Mouse (Mus musculus) megakaryocyte-erythroid progenitor cell, adult 5 weeks (primary cell): ENCODE results near the gene Olfr680-ps1. TPM values are rescaled to one million over a fixed set of nuclear protein-coding genes. Genes with fewer than 3 reads are reported as not detected.

Source experiments
- polyA plus RNA-seq: library from polyadenylated mRNA; stranded (reverse); fragments of >175 nt; gene quantifications from 2 replicates; pipeline ENCODE4 v1.2.3, GENCODE M21; 2012

The Olfr680-ps1 gene
- polyA plus RNA-seq = not detected in 2 replicates

DNA sequence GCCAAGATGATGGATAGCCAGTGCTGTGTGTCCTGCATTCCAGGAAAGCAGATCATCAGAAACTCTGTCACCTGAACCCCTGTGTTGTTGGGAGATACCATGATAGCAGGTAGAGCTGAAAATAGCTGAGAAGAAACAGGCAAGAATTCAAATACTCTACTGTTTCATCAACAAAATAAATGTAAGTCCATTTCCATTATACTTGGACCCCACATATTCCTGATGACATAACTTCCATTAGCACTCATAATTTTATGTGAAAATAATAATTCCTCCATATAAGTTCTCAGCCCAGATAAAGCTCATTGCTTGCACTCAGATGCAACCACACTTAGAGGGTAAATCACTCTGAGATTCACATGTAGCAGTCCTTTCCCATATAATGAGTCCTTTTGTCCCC, at the start of gene Olfr680-ps1:
TSS of gene Olfr680-ps1 (minus strand) at position 101 of the 400 bp plus-strand sequence.

DNA sequence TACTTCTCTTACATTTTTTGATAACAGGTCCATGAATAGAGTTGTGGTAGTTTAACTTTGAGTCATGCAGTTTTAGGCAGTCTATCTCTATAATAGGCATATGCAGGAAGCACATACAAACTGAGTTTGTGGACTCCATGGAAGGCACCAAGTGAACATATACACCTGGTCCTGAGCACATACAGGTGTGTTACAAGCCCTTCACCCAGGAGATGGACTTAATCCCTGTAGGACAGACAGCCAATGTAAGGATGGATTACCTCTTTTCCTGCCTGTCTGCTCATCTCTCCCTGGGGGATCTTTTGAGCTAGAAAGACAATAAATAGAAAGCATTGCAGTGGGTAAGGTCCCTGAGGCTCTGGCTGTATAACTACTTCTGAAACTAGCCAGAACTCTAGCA, 23.9 kb upstream of the Olfr680-ps1 start, which contains the start of gene Olfr681:
TSS of gene Olfr681 (plus strand) at position 301 of the 400 bp plus-strand sequence.

GRCm38 (mm10) chr7:105080905-105081304, 11.7 kb downstream of the Olfr680-ps1 start, which contains the start of gene Olfr679:
Gene Olfr679 (plus strand): TSS chr7:105081205.

GRCm38 (mm10) chr7:105064175-105064574, 28.4 kb downstream of the Olfr680-ps1 start, which contains the start of gene Olfr678:
Gene Olfr678 (plus strand): TSS chr7:105064475.

Other genes starting within 250 kb of the Olfr680-ps1 start
- gene Usp17la, start 235.8 kb downstream of the Olfr680-ps1 start, polyA plus RNA-seq = 0.03 and 0.09 TPM in 2 replicates
- gene Olfr665, start 214.8 kb downstream of the Olfr680-ps1 start, polyA plus RNA-seq = not detected in 2 replicates
- gene Olfr666, start 196.9 kb downstream of the Olfr680-ps1 start, polyA plus RNA-seq = not detected in 2 replicates
- not detected in 2 replicates for gene Olfr667, start 171.3 kb downstream of the Olfr680-ps1 start, polyA plus RNA-seq
- not detected in 2 replicates for gene Olfr668, start 164.8 kb downstream of the Olfr680-ps1 start, polyA plus RNA-seq
- not detected in 2 replicates for gene Olfr669, start 158.6 kb downstream of the Olfr680-ps1 start, polyA plus RNA-seq
- not detected in 2 replicates for gene Olfr670, start 130.2 kb downstream of the Olfr680-ps1 start, polyA plus RNA-seq
- gene Olfr671, start 113.7 kb downstream of the Olfr680-ps1 start, polyA plus RNA-seq = 0.02 TPM in 1 of 2 replicates, not detected in the other
- not detected in 2 replicates for gene Olfr672, start 90.8 kb downstream of the Olfr680-ps1 start, polyA plus RNA-seq
- not detected in 2 replicates for gene Olfr675, start 64.4 kb downstream of the Olfr680-ps1 start, polyA plus RNA-seq
- gene Olfr676, start 60.1 kb downstream of the Olfr680-ps1 start, polyA plus RNA-seq = not detected in 2 replicates
- not detected in 2 replicates for gene Olfr677, start 41.4 kb downstream of the Olfr680-ps1 start, polyA plus RNA-seq
- gene Olfr678, start 28.3 kb downstream of the Olfr680-ps1 start, polyA plus RNA-seq = not detected in 2 replicates
- gene Olfr679, start 11.6 kb downstream of the Olfr680-ps1 start, polyA plus RNA-seq = not detected in 2 replicates
- gene Olfr681, start 24.0 kb upstream of the Olfr680-ps1 start, polyA plus RNA-seq = not detected in 2 replicates
- gene Olfr683, start 54.2 kb upstream of the Olfr680-ps1 start, polyA plus RNA-seq = not detected in 2 replicates
- gene Olfr684, start 70.8 kb upstream of the Olfr680-ps1 start, polyA plus RNA-seq = 0.08 TPM in 1 of 2 replicates, not detected in the other
- 0.06 TPM in 1 of 2 replicates, not detected in the other for gene Olfr685, start 93.2 kb upstream of the Olfr680-ps1 start, polyA plus RNA-seq
- not detected in 2 replicates for gene Olfr686, start 114.7 kb upstream of the Olfr680-ps1 start, polyA plus RNA-seq
- gene Olfr688, start 195.3 kb upstream of the Olfr680-ps1 start, polyA plus RNA-seq = not detected in 2 replicates
- not detected in 2 replicates for gene Olfr689, start 218.3 kb upstream of the Olfr680-ps1 start, polyA plus RNA-seq
- gene Olfr690, start 241.3 kb upstream of the Olfr680-ps1 start, polyA plus RNA-seq = not detected in 2 replicates
- gene Olfr691, start 249.5 kb upstream of the Olfr680-ps1 start, polyA plus RNA-seq = not detected in 2 replicates